Mouse (Mus musculus) CH12.LX (cell line): ENCODE measurements around the gene Pabpn1l.

Experiments used
- CTCF ChIP-seq, 2 experiments: IDR thresholded peaks in 1 of 2; conservative IDR thresholded peaks in 1 of 2; 2 replicates each; pipeline ENCODE4 v1.5.1; 2011 to 2012; ENCODE audit warnings: low read depth in 2 of 2, low read length in 2 of 2, improper control_type of control experiment in 1 of 2, inconsistent platforms in 1 of 2, mild to moderate bottlenecking in 1 of 2, moderate library complexity in 1 of 2
- E2F4 ChIP-seq: IDR thresholded peaks from 2 replicates; pipeline ENCODE4 v1.6.1; 2011; ENCODE audit warnings: low read depth, low read length, improper control_type of control experiment; ENCODE audit not compliant: insufficient replicate concordance
- HCFC1 ChIP-seq: IDR thresholded peaks from 2 replicates; pipeline ENCODE4 v1.6.1; 2012; ENCODE audit warnings: low read depth, mild to moderate bottlenecking, inconsistent platforms, low read length, improper control_type of control experiment
- JUND ChIP-seq: conservative IDR thresholded peaks from 2 replicates; pipeline ENCODE4 v1.6.1; 2011; ENCODE audit warnings: low read depth, low read length, improper control_type of control experiment
- MEF2A ChIP-seq: IDR thresholded peaks from 2 replicates; pipeline ENCODE4 v1.6.1; 2014; ENCODE audit warnings: low read depth, mild to moderate bottlenecking, inconsistent platforms, low read length, improper control_type of control experiment, borderline replicate concordance
- POLR2A ChIP-seq: IDR thresholded peaks from 2 replicates; pipeline ENCODE4 v1.6.1; 2011; ENCODE audit warnings: low read depth, mild to moderate bottlenecking, improper control_type of control experiment, low read length
- POLR2AphosphoS2 ChIP-seq: IDR thresholded peaks from 2 replicates; pipeline ENCODE4 v1.6.1; 2011; ENCODE audit warnings: low read depth, low read length, improper control_type of control experiment
- RAD21 ChIP-seq: IDR thresholded peaks from 2 replicates; pipeline ENCODE4 v1.6.1; 2011; ENCODE audit warnings: low read depth, mild to moderate bottlenecking, low read length, improper control_type of control experiment, moderate library complexity
- SMC3 ChIP-seq: IDR thresholded peaks from 2 replicates; pipeline ENCODE4 v1.6.1; 2011; ENCODE audit warnings: low read depth, low read length, improper control_type of control experiment

- TF ChIP-seq MEF2A, result no peak
- no peak for TF ChIP-seq RAD21
- TF ChIP-seq POLR2A, result no peak
- TF ChIP-seq POLR2AphosphoS2, result no peak
- TF ChIP-seq CTCF (conservative IDR thresholded peaks at IDR 0.05 in 1 of 2, IDR thresholded peaks at IDR 0.05 in 1 of 2; ENCODE audit: low read depth in 2 of 2, low read length in 2 of 2), result no peak
- no peak for TF ChIP-seq HCFC1
- no peak for TF ChIP-seq E2F4
- TF ChIP-seq SMC3, result no peak
- TF ChIP-seq JUND, result no peak
These were observed 28.9 kb upstream of the Pabpn1l start for GRCm38 (mm10) chr8:122651326-122651921.
